Mouse (Mus musculus): ENCODE measurements at regions not wholly inside any gene's neighbourhood (a gene's known extent, or its start where the extent isn't known, plus 50 kb on each side); places are given as distances from the start of the nearest gene placed in this dataset.
A peak's percentile ranks its signal among the peaks of the same experiment; 100 is the strongest.

GRCm38 (mm10) chr8:87208036-87208435, 264.4 kb downstream of the Cbln1 start:
- no peaks in the 10 kb centered on the region for H3K27me3 ChIP-seq (ENCODE audit: insufficient read depth, low read length)
- no peak overlapping the region for H3K9ac ChIP-seq (ENCODE audit: low read depth, low read length)
- no peaks in the 10 kb centered on the region for H3K4me1 ChIP-seq (replicated peaks; ENCODE audit: insufficient read depth, low read length)
- H3K9me3 ChIP-seq (replicated peaks; ENCODE audit: low read length) = no peaks in the 10 kb centered on the region
- TF ChIP-seq CTCF (IDR thresholded peaks at IDR 0.05; ENCODE audit: low read depth) = no peak
- DNase-seq (ENCODE audit: low spot score) (no peak), ATAC-seq (replicated peaks; ENCODE audit: low FRiP score, low read depth) (no peak)
- no peaks in the 10 kb centered on the region for H3K36me3 ChIP-seq (ENCODE audit: insufficient read depth, low read length)
- no peak overlapping the region for H3K27ac ChIP-seq
- H3K4me2 ChIP-seq (ENCODE audit: low read length) = no peak overlapping the region
- no peak overlapping the region for H3K4me3 ChIP-seq (replicated peaks; ENCODE audit: low read depth, low read length)

- Histone ChIP-seq H3K27ac (no peak overlapping the region), H3K9ac (ENCODE audit: low read depth, low read length) (no peak overlapping the region), H3K36me3 (ENCODE audit: insufficient read depth, low read length) (no peaks in the 10 kb centered on the region), H3K9me3 (replicated peaks; ENCODE audit: low read length) (no peaks in the 10 kb centered on the region), H3K4me2 (ENCODE audit: low read length) (no peak overlapping the region), H3K4me3 (replicated peaks; ENCODE audit: low read depth, low read length) (no peak overlapping the region), H3K27me3 (ENCODE audit: insufficient read depth, low read length) (no peaks in the 10 kb centered on the region), H3K4me1 (replicated peaks; ENCODE audit: insufficient read depth, low read length) (no peaks in the 10 kb centered on the region; the same call in 1 of the 2 replicates)
- DNase-seq (ENCODE audit: low spot score) = no peak
- ATAC-seq (replicated peaks; ENCODE audit: low FRiP score, low read depth) = no peak
- no peak for TF ChIP-seq CTCF (IDR thresholded peaks at IDR 0.05; ENCODE audit: low read depth)
- WGBS = 72% methylated on average over 7 of the region's 7 CpGs
Measured at GRCm38 (mm10) chr8:87202639-87203160, 269.7 kb downstream of the Cbln1 start.

GRCm38 (mm10) chr8:87199461-87200131, 272.8 kb downstream of the Cbln1 start:
- no peaks in the 10 kb centered on the region for H3K9me3 ChIP-seq (replicated peaks; ENCODE audit: low read length)
- H3K36me3 ChIP-seq (ENCODE audit: insufficient read depth, low read length) = no peaks in the 10 kb centered on the region
- H3K9ac ChIP-seq (ENCODE audit: low read depth, low read length) = no peak overlapping the region
- peaks cover 3% of the 10 kb centered on the region; the same call in 1 of the 2 replicates for H3K4me1 ChIP-seq (replicated peaks; ENCODE audit: insufficient read depth, low read length)
- no peak overlapping the region for H3K4me3 ChIP-seq (replicated peaks; ENCODE audit: low read depth, low read length)
- no peak for TF ChIP-seq CTCF (IDR thresholded peaks at IDR 0.05; ENCODE audit: low read depth)
- 6% methylated on average over 8 of the region's 8 CpGs for WGBS
- peak; percentile 76 for ATAC-seq (replicated peaks; ENCODE audit: low FRiP score, low read depth)
- H3K4me2 ChIP-seq (ENCODE audit: low read length) = no peak overlapping the region
- DNase-seq (ENCODE audit: low spot score) = peak; percentile 87
- H3K27me3 ChIP-seq (ENCODE audit: insufficient read depth, low read length) = no peaks in the 10 kb centered on the region
- no peak overlapping the region for H3K27ac ChIP-seq

GRCm38 (mm10) chr8:87197867-87198536, 274.4 kb downstream of the Cbln1 start:
- WGBS = 26% methylated on average over 8 of the region's 8 CpGs

GRCm38 (mm10) chr8:87197000-87197399, 275.4 kb downstream of the Cbln1 start:
- TF ChIP-seq CTCF (IDR thresholded peaks at IDR 0.05; ENCODE audit: low read depth) = no peak
- no peak overlapping the region for H3K4me3 ChIP-seq (replicated peaks; ENCODE audit: low read depth, low read length)
- peaks cover 3% of the 10 kb centered on the region; the same call in 1 of the 2 replicates for H3K4me1 ChIP-seq (replicated peaks; ENCODE audit: insufficient read depth, low read length)
- no peaks in the 10 kb centered on the region for H3K36me3 ChIP-seq (ENCODE audit: insufficient read depth, low read length)
- no peak for ATAC-seq (replicated peaks; ENCODE audit: low FRiP score, low read depth)
- H3K4me2 ChIP-seq (ENCODE audit: low read length) = no peak overlapping the region
- no peaks in the 10 kb centered on the region for H3K27me3 ChIP-seq (ENCODE audit: insufficient read depth, low read length)
- H3K27ac ChIP-seq = no peak overlapping the region
- DNase-seq (ENCODE audit: low spot score) = no peak
- no peak overlapping the region for H3K9ac ChIP-seq (ENCODE audit: low read depth, low read length)
- 35% methylated on average over 5 of the region's 5 CpGs for WGBS
- H3K9me3 ChIP-seq (replicated peaks; ENCODE audit: low read length) = no peaks in the 10 kb centered on the region

More at GRCm38 (mm10) chr8:87197867-87198536, 274.4 kb downstream of the Cbln1 start:
- ATAC-seq (replicated peaks; ENCODE audit: low FRiP score, low read depth) = no peak; the same call in 1 of the 2 replicates
- H3K36me3 ChIP-seq (ENCODE audit: insufficient read depth, low read length) = no peaks in the 10 kb centered on the region
- H3K4me2 ChIP-seq (ENCODE audit: low read length) = no peak overlapping the region
- no peak overlapping the region for H3K9ac ChIP-seq (ENCODE audit: low read depth, low read length)
- no peak overlapping the region for H3K27ac ChIP-seq
- no peaks in the 10 kb centered on the region for H3K9me3 ChIP-seq (replicated peaks; ENCODE audit: low read length)
- DNase-seq (ENCODE audit: low spot score) = peak; percentile 76
- TF ChIP-seq CTCF (IDR thresholded peaks at IDR 0.05; ENCODE audit: low read depth) = no peak
- H3K27me3 ChIP-seq (ENCODE audit: insufficient read depth, low read length) = no peaks in the 10 kb centered on the region
- H3K4me1 ChIP-seq (replicated peaks; ENCODE audit: insufficient read depth, low read length) = peaks cover 3% of the 10 kb centered on the region; the same call in 1 of the 2 replicates
- no peak overlapping the region for H3K4me3 ChIP-seq (replicated peaks; ENCODE audit: low read depth, low read length)

GRCm38 (mm10) chr8:87196050-87196449, 276.4 kb downstream of the Cbln1 start:
- Histone ChIP-seq H3K36me3 (ENCODE audit: insufficient read depth, low read length) (no peaks in the 10 kb centered on the region), H3K9ac (ENCODE audit: low read depth, low read length) (no peak overlapping the region), H3K9me3 (replicated peaks; ENCODE audit: low read length) (no peaks in the 10 kb centered on the region), H3K4me3 (replicated peaks; ENCODE audit: low read depth, low read length) (no peak overlapping the region), H3K4me1 (replicated peaks; ENCODE audit: insufficient read depth, low read length) (peaks cover 3% of the 10 kb centered on the region; the same call in 1 of the 2 replicates), H3K27ac (no peak overlapping the region), H3K27me3 (ENCODE audit: insufficient read depth, low read length) (no peaks in the 10 kb centered on the region), H3K4me2 (ENCODE audit: low read length) (no peak overlapping the region)
- DNase-seq (ENCODE audit: low spot score) = peak; percentile 62
- ATAC-seq (replicated peaks; ENCODE audit: low FRiP score, low read depth) = no peak
- WGBS = 18% methylated on average over 5 of the region's 5 CpGs
- no peak for TF ChIP-seq CTCF (IDR thresholded peaks at IDR 0.05; ENCODE audit: low read depth)

All from kidney, postnatal 0 days (tissue).